8 mouse cellular contexts compared by ENCODE assay signal in the genomic region with DNA sequence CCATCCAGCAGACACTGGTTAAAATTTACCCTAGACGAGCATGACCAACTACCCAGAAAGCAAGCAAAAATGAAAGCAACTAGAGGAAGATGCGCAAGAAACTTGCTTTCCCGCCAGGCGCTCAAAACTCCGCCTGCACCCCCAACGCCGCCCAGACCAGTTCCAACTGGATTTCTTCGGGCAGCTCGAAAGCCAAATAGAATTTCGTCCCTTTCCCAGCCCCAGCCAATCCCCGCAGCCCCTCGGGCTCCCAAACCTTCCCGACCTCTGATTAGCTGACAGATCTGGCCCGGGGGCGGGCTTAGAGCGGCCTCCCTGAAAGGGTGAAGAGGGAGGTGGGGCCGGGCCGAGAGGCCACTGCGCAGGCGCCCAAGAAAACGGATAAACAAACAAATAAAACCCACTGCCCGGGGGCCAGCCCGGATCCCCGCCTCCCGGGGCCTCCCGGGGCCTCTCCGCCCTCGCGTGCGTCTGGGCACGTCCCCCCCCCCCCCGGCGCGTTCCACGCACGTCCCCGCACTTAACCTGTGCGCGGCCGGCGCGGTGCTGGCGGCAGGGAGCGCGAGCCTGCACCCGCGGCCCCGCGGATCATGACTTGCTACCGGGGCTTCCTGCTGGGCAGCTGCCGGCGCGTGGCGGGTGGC. TPM values are rescaled to one million over a fixed set of nuclear protein-coding genes. Genes with fewer than 3 reads are reported as not detected.
DNase-seq lines count a peak whose midpoint lies in the region; ATAC-seq and TF ChIP-seq lines count a peak whose summit lies in the region.

A gene (plus strand): TSS at position 349 of the 644 bp plus-strand sequence.

- H3K9ac ChIP-seq in ES-E14 (ENCODE audit: insufficient read depth, low read depth, low read length, poor library complexity, severe bottlenecking): peak within 1 kb of the TSS; percentile 96
- peak within 1 kb of the TSS; percentile 77 for H3K9ac ChIP-seq in forebrain, embryonic 15.5 days (replicated peaks)

- peak; percentile 99 for ATAC-seq in forebrain, embryonic 15.5 days (replicated peaks)
- ATAC-seq in neutrophil, adult 5-6 weeks (ENCODE audit: extremely low read depth, insufficient number of reproducible peaks, low FRiP score, poor library complexity, severe bottlenecking): peak; percentile 94

- H3K27me3 ChIP-seq in forebrain, embryonic 15.5 days: no peaks in the 10 kb centered on the region

- in situ Hi-C loops in ES-E14 (cut with MboI; ENCODE audit: low sequenced_read_pairs in 2 of 2, unreplicated experiment in 2 of 2): no loop called here

- no peak for TF ChIP-seq POLR2A in lung, adult 2 months (IDR thresholded peaks at IDR 0.05; ENCODE audit: borderline replicate concordance, extremely low read depth, low read depth, low read length)

- H3K9me3 ChIP-seq in ES-E14 (ENCODE audit: control insufficient read depth, insufficient read depth, low read depth, low read length): no peaks in the 10 kb centered on the region
- no peaks in the 10 kb centered on the region for H3K9me3 ChIP-seq in forebrain, embryonic 15.5 days

- H3K27ac ChIP-seq in ES-E14 (ENCODE audit: insufficient read depth, low read depth, low read length, poor library complexity, severe bottlenecking): peak within 1 kb of the TSS; percentile 94
- peak within 1 kb of the TSS; percentile 84 for H3K27ac ChIP-seq in forebrain, embryonic 15.5 days (replicated peaks)

- no peaks in the 10 kb centered on the region for H3K36me3 ChIP-seq in ES-E14 (ENCODE audit: control insufficient read depth, insufficient read depth, low read length, poor library complexity, severe bottlenecking)
- no peaks in the 10 kb centered on the region for H3K36me3 ChIP-seq in forebrain, embryonic 15.5 days

- no peak for TF ChIP-seq CTCF in lung, adult 2 months (IDR thresholded peaks at IDR 0.05; ENCODE audit: insufficient read depth, low read length)

- under 1% methylated on average over 54 of the region's 54 CpGs for WGBS in forebrain, embryonic 15.5 days
- under 1% methylated on average over 53 of the region's 54 CpGs for WGBS in lung, adult 2 months

- DNase-seq in ES-E14 (ENCODE audit: low read depth, low spot score): peak; percentile 99
- peak; percentile 99 for DNase-seq in cerebellum, adult 11-12 months
- DNase-seq in heart, postnatal 25 days (ENCODE audit: low spot score): peak; percentile 99
- DNase-seq in layer of hippocampus, adult 18-20 months (ENCODE audit: low spot score in 2 of 2): peak; percentile 97 to 98
- peak; percentile 98 for DNase-seq in lung, adult 2 months
- DNase-seq in thymus, adult 18-20 months: peak; percentile 95 to 96

- H3K4me2 ChIP-seq in forebrain, embryonic 15.5 days (replicated peaks): peak within 1 kb of the TSS; percentile 60

- intact Hi-C loops in heart, postnatal 25 days (cut with DNase I): loop anchor here (2.0 kb wide), 1 partner anchor 72 kb away; no protein-coding TSS in a partner anchor

- peak within 1 kb of the TSS; percentile 86 to 99 for H3K4me3 ChIP-seq in ES-E14 (ENCODE audit: insufficient read depth in 1 of 2, low read depth in 1 of 2, low read length in 2 of 2, poor library complexity in 1 of 2, severe bottlenecking in 1 of 2)
- peak within 1 kb of the TSS; percentile 76 for H3K4me3 ChIP-seq in forebrain, embryonic 15.5 days
- peak within 1 kb of the TSS; percentile 79 for H3K4me3 ChIP-seq in lung, adult 2 months (replicated peaks; ENCODE audit: extremely low read depth, low read depth, low read length)

- peaks cover 2 to 8% of the 10 kb centered on the region in 2 experiments for H3K4me1 ChIP-seq in ES-E14 (ENCODE audit: control insufficient read depth in 2 of 2, insufficient read depth in 2 of 2, low read length in 2 of 2, poor library complexity in 1 of 2)
- peaks cover 41% of the 10 kb centered on the region for H3K4me1 ChIP-seq in forebrain, embryonic 15.5 days
- peaks cover 11% of the 10 kb centered on the region for H3K4me1 ChIP-seq in lung, adult 2 months (ENCODE audit: control insufficient read depth, insufficient read depth, low read length)

TF ChIP-seq in ES-E14, 5 proteins besides CTCF, POLR2A, EP300 and RAD21:
- TF ChIP-seq ZC3H11A (IDR thresholded peaks at IDR 0.05; ENCODE audit: borderline replicate concordance, low read depth, low read length) (no peak), HCFC1 (IDR thresholded peaks at IDR 0.05; ENCODE audit: borderline replicate concordance, insufficient read depth, low read length) (no peak), ZNF384 (IDR thresholded peaks at IDR 0.05; ENCODE audit: low read depth, low read length) (no peak), CHD2 (IDR thresholded peaks at IDR 0.05; ENCODE audit: low read depth, low read length) (0 out of 2 replicates have a peak, but pooled peaks have one; percentile 43), MAFK (IDR thresholded peaks at IDR 0.05; ENCODE audit: insufficient read depth, low read depth, low read length) (no peak)

RNA-seq across cellular contexts. Expression of the gene that starts here (rescaled TPM):
- total RNA-seq in ES-E14 (2012; rRNA removed): 48.3 and 64.5 TPM in 2 replicates
- 19.6 and 23.1 TPM in 2 replicates for polyA plus RNA-seq in forebrain, embryonic 15.5 days (2015; fragmentation: Nextera tagmentation; extraction: Ambion mirVana)
- 10 to 100 TPM; 53.9 to 54.1 TPM for total RNA-seq in heart, postnatal 25 days (2021)
- total RNA-seq in layer of hippocampus, adult 18-20 months (2021): 10 to 100 TPM; 62.5 to 70.2 TPM
- 11.5 and 12.0 TPM in 2 replicates for polyA plus RNA-seq in lung, adult 2 months (2012; rRNA removed)
- total RNA-seq in neutrophil, adult 5-6 weeks (2017): 49.5 and 49.6 TPM in 2 replicates

Comparison
In these comparisons a context has a peak if more than half of its experiments do, and no peak if none do; other contexts are left out.
1. Peak in every context shown above with its lines: DNase-seq, ATAC-seq, H3K4me3 ChIP-seq and H3K27ac ChIP-seq.